Mouse (Mus musculus): ENCODE results near the gene Slc30a9.

The Slc30a9 gene

GRCm38 (mm10) chr5:67306698-67307521 lies at the start of gene Slc30a9:
Gene Slc30a9, plus strand, starts transcription at chr5:67306955.
- in situ Hi-C loops (cut with MboI, MseI), result no loop called here

DNA sequence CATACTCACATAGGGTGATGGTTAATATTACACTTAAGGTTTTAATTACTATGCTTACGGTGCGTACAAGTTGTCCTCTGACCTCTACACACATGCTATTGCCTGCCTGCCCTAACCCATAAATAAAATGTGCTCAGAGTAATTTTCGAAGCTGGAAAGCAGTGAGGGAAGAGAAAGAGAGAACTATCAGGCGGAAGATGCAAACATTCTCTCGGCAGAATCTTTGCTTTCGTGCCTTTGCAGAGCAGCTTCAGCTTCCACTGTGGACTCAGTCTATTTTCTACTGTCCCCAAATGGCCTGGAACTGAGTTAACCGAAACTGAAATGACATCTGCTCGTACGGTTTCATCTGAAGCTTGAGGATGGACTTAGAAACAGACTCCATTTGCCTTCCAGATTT lies 48.3 kb upstream of the Slc30a9 start:
- in situ Hi-C loops (cut with MboI, MseI), result no loop called here

DNA sequence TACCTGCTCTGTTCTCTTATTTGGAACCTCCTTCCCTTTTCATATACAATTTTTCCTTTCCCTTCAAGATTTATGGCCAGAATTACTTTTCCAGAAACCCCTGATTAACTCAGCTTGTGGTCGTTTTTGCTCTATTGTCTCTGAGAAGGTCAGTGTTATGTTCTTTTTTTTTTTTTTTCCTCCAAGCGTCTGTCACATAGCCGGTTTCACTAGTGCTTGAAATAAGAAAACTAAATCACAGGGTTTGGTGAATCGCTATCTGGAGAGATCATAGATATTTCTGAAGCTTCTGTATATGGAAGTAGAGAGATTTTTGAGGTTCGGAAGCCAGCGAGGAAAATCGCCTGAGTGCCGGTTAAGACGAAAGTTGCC lies 46.6 kb upstream of the Slc30a9 start:
- in situ Hi-C loops (cut with MboI, MseI), result no loop called here

GRCm38 (mm10) chr5:67260531-67261371 lies 46.0 kb upstream of the Slc30a9 start, which contains the start of gene Tmem33:
Gene Tmem33, plus strand, starts transcription at chr5:67260565.
- in situ Hi-C loops (cut with MboI, MseI), result no loop called here

- in situ Hi-C loops (cut with MboI, MseI), result no loop called here
These were observed 43.8 kb upstream of the Slc30a9 start for GRCm38 (mm10) chr5:67262964-67263363.

GRCm38 (mm10) chr5:67266106-67266505 lies 40.6 kb upstream of the Slc30a9 start:
- in situ Hi-C loops (cut with MboI, MseI), result no loop called here

- in situ Hi-C loops (cut with MboI, MseI), result no loop called here
These were observed 37.4 kb upstream of the Slc30a9 start for GRCm38 (mm10) chr5:67269309-67269708.

DNA sequence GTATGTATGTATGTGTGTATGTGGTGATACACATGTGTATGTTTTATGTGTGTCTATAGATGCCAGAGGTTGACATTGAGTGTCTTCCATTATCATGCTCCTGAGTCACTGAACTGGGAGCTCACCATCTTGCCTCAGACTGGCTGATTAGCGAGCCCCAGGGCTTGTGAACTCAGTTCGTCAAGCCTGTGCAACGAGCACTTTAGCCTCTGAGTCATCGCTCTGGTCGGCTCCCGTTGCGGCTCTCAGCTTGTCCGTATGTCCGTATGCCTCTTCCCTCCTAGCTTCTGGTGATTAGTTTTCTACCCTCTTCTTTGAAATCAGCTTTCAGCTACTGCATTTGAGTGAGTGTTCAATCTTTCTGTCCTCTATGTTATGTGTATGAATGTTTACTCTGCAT lies 27.3 kb upstream of the Slc30a9 start:
- in situ Hi-C loops (cut with MboI, MseI), result no loop called here

- in situ Hi-C loops (cut with MboI, MseI), result no loop called here
These were observed 26.9 kb upstream of the Slc30a9 start for GRCm38 (mm10) chr5:67279840-67280239.

DNA sequence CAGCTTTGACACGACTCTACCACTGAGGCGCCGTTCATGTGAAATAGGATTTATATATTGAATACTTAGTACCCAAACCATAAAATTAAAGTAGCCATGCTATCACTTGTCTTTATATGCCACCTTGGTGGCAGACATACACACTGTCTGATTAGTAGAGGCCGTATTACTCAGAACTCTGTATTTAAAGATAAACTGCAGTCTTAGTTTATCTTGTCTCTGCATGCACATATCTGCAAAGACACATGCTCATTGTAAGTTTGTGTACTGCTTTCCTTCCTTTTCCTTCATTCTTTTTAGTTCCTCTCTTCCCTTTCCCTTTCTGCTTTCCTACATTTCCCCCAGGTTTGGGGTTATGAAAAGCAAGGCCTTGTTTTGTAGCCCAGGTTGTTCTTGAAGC lies 26.4 kb upstream of the Slc30a9 start:
- in situ Hi-C loops (cut with MboI, MseI), result no loop called here

GRCm38 (mm10) chr5:67295029-67295428 lies 11.7 kb upstream of the Slc30a9 start:
- in situ Hi-C loops (cut with MboI, MseI), result no loop called here

DNA sequence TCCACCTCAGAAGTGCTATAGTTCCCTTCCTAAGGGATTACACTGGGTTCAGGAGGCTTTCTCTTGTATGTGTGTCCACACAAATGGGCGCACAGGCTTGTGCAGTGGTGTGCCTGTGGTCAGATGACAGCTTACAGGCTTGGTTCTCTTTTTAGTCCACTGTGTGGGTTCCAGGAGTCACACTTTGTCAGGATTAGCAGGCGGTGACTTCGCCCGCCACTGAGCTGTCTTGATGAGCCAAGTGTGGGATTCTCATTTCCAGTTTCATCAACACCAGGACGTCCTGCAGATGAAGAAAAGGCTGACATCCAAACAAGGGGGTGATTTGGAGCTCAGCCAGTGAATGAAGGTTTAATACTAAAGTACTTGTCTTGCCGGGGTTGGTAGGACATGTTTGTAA lies 11.1 kb upstream of the Slc30a9 start:
- in situ Hi-C loops (cut with MboI, MseI), result no loop called here

DNA sequence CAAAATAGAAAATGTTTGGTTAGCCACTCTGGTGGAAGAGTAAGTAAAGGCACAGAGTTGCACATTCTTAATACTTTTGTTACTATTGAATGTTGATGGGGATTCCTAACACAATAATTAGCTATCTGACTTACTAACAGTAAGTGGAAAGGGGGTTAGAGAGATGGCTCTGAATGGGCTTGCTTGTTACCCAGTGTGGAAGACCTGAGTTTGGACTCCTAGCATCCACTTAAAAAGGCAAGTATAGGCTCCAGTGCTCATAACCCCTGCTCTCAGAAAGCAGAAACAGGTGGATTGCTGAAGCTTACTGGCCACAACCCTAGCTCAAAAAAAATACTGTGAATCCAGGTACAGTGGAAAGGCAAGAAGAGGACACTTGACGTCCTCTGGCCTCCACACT lies 10.6 kb upstream of the Slc30a9 start:
- in situ Hi-C loops (cut with MboI, MseI), result no loop called here

GRCm38 (mm10) chr5:67297026-67297813 lies 9.5 kb upstream of the Slc30a9 start:
- in situ Hi-C loops (cut with MboI, MseI), result no loop called here

GRCm38 (mm10) chr5:67299847-67300412 lies 6.8 kb upstream of the Slc30a9 start:
- in situ Hi-C loops (cut with MboI, MseI), result no loop called here

- in situ Hi-C loops (cut with MboI, MseI), result no loop called here
These were observed 5.7 kb upstream of the Slc30a9 start for GRCm38 (mm10) chr5:67300926-67301597.

- in situ Hi-C loops (cut with MboI, MseI), result no loop called here
These were observed 4.9 kb upstream of the Slc30a9 start for GRCm38 (mm10) chr5:67301722-67302331.

- in situ Hi-C loops (cut with MboI, MseI), result no loop called here
These were observed 2.9 kb upstream of the Slc30a9 start for GRCm38 (mm10) chr5:67303816-67304215.

DNA sequence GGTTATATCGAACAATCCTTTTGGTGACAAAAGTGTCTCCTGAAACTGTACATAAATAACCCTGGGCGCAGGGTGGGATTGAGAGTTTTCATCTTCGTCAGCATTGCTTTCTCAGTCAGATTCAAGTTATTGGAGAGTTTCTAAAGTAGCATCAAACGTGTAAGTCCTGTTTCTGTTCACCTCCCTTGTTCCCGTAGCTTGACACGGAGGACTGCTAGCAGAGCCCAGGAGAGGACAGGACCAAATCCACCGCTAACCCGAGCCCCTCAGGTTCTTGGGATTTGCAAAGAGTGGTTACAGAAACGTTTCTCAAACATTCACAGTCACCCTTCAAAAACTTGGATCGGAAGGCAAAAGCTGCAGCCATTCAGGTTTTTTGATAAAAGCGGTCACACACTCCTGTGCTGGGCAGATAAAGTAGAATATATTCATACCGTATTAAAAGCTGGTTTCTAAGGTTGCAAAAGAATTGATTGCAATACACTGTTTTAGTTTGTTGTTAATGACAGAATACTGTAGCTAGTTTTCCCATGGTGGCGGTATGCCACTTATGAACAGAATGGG lies 986 bp downstream of the Slc30a9 start:
- in situ Hi-C loops (cut with MboI, MseI), result no loop called here

All from regulatory T cell (primary cell).